Mouse (Mus musculus): ENCODE data around the gene Ccl6.

- TF ChIP-seq CTCF (IDR thresholded peaks at IDR 0.05; ENCODE audit: control insufficient read depth, insufficient read depth, insufficient replicate concordance, low read depth, low read length) (no peak), POLR2A (IDR thresholded peaks at IDR 0.05; ENCODE audit: control insufficient read depth, low read depth, low read length) (no peak)
These were observed 35.9 kb upstream of the Ccl6 start for GRCm38 (mm10) chr11:83628808-83629207.

Measured in testis, adult 2 months (tissue).